In the genomic region with DNA sequence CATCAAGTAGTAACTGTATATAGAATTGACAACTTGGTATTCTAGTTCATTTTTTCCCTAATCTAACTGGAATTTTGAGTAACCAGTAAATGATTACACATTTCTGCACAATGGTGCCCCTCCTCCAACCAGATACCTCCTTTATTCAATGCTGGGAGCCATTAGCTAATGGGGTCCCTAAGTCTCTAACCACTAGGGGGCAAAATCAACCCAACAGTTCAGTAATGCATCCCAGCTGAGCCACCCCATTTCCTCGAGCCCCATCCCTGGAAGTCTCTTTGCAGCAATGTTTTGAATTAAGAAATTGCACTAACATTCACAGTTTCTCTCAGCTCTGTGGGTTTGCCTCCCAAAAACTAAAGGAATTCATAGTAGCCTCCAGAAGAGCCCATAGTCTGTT, we compare ENCODE assay signal across 11 mouse cellular contexts.
DNase-seq lines count a peak whose midpoint lies in the region; ATAC-seq and TF ChIP-seq lines count a peak whose summit lies in the region.
"Had no signal": no experiment of that assay in that cellular context is flagged by ENCODE, and none has a peak within 500 bp of the region (broad histone marks: within the 10 kb centered on the region; RNA-seq: fewer than 3 reads in every experiment).

No protein-coding gene starts in this region.

- DNase-seq in heart, adult 2 months, result no peak
- DNase-seq in heart, adult 18-20 months, result no peak
- DNase-seq in lung, postnatal 0 days (ENCODE audit: low spot score), result no peak
- no peak for DNase-seq in lung, adult 18-20 months
- DNase-seq in splenic B cell, adult 2 months (ENCODE audit: low read depth, low spot score), result peak; percentile 2
- DNase-seq in MN1 (ENCODE audit: low spot score), result no peak
- no peak for DNase-seq in heart, postnatal 4 days
- DNase-seq: gastrocnemius, postnatal 25 days; liver, postnatal 0 days had no signal

- no peaks in the 10 kb centered on the region for H3K9me3 ChIP-seq in lung, postnatal 0 days (ENCODE audit: low read length)
- H3K9me3 ChIP-seq: hindbrain, embryonic 15.5 days had no signal

- H3K4me2 ChIP-seq in lung, postnatal 0 days (replicated peaks; ENCODE audit: low read depth, low read length), result no peak overlapping the region
- H3K4me2 ChIP-seq: hindbrain, embryonic 15.5 days had no signal

- no peak for TF ChIP-seq EP300 in heart, adult 2 months (IDR thresholded peaks at IDR 0.05; ENCODE audit: insufficient read depth, low read depth, low read length)
- TF ChIP-seq EP300 in lung, postnatal 0 days (IDR thresholded peaks at IDR 0.05), result no peak

- no peaks in the 10 kb centered on the region for H3K36me3 ChIP-seq in heart, adult 2 months (ENCODE audit: control insufficient read depth, insufficient read depth, low read length)
- H3K36me3 ChIP-seq in lung, postnatal 0 days (ENCODE audit: insufficient read depth, low read length), result no peaks in the 10 kb centered on the region
- H3K36me3 ChIP-seq in splenic B cell, adult 2 months (ENCODE audit: control insufficient read depth, insufficient read depth, low read length, poor library complexity, severe bottlenecking), result no peaks in the 10 kb centered on the region
- H3K36me3 ChIP-seq: hindbrain, embryonic 15.5 days had no signal

- H3K79me2 ChIP-seq in heart, adult 2 months (replicated peaks; ENCODE audit: control insufficient read depth, insufficient read depth, low read length), result no peaks in the 10 kb centered on the region

- peak; percentile 17; the same call in 1 of the 2 replicates for TF ChIP-seq CTCF in heart, adult 2 months (IDR thresholded peaks at IDR 0.05)
- TF ChIP-seq CTCF in lung, postnatal 0 days (IDR thresholded peaks at IDR 0.05), result peak; percentile 34; the same call in 1 of the 2 replicates

- H3K9ac ChIP-seq in heart, adult 2 months (ENCODE audit: low read depth, low read length), result no peak overlapping the region
- no peak overlapping the region for H3K9ac ChIP-seq in lung, postnatal 0 days (replicated peaks; ENCODE audit: low read depth)
- H3K9ac ChIP-seq: hindbrain, embryonic 15.5 days; liver, postnatal 0 days had no signal

- H3K4me1 ChIP-seq in heart, adult 2 months (ENCODE audit: control insufficient read depth, insufficient read depth, low read length), result no peaks in the 10 kb centered on the region
- no peaks in the 10 kb centered on the region for H3K4me1 ChIP-seq in lung, postnatal 0 days (ENCODE audit: insufficient read depth, low read depth, low read length)
- H3K4me1 ChIP-seq: hindbrain, embryonic 15.5 days had no signal

- H3K27ac ChIP-seq in heart, adult 2 months, result no peak overlapping the region
- H3K27ac ChIP-seq in lung, postnatal 0 days (ENCODE audit: low read length), result no peak overlapping the region
- H3K27ac ChIP-seq: hindbrain, embryonic 15.5 days had no signal

- WGBS in heart, adult 2 months, result 26% methylated on average over 1 of the region's 1 CpGs
- 19% methylated on average over 1 of the region's 1 CpGs for WGBS in lung, postnatal 0 days

- TF ChIP-seq POLR2A in heart, adult 2 months (IDR thresholded peaks at IDR 0.05; ENCODE audit: insufficient read depth, low read depth, low read length), result no peak

- H3K27me3 ChIP-seq in heart, adult 2 months (ENCODE audit: control insufficient read depth, insufficient read depth, low read length), result no peaks in the 10 kb centered on the region
- H3K27me3 ChIP-seq in lung, postnatal 0 days (replicated peaks; ENCODE audit: insufficient read depth, low read length), result no peaks in the 10 kb centered on the region
- no peaks in the 10 kb centered on the region for H3K27me3 ChIP-seq in splenic B cell, adult 2 months (ENCODE audit: control insufficient read depth, insufficient read depth, low read length, poor library complexity, severe bottlenecking)
- H3K27me3 ChIP-seq: hindbrain, embryonic 15.5 days had no signal

- ATAC-seq in lung, postnatal 0 days, result no peak
- 0 out of 2 replicates have a peak, but pooled peaks have one; percentile 62 for ATAC-seq in common myeloid progenitor, adult 5-6 weeks (replicated peaks; ENCODE audit: low read depth, poor library complexity, severe bottlenecking)
- ATAC-seq: liver, postnatal 0 days had no signal

- intact Hi-C loops in heart, adult 2 months (cut with DNase I), result no loop called here

- H3K4me3 ChIP-seq in heart, adult 2 months, result no peak overlapping the region
- no peak overlapping the region for H3K4me3 ChIP-seq in lung, postnatal 0 days (ENCODE audit: low read depth, low read length)
- H3K4me3 ChIP-seq: hindbrain, embryonic 15.5 days had no signal
